Mouse (Mus musculus) neural tube, embryonic 14.5 days (tissue): Measurements from ENCODE around the gene Garnl3. TPM values are rescaled to one million over a fixed set of nuclear protein-coding genes. Genes with fewer than 3 reads are reported as not detected.
A peak's percentile ranks its signal among the peaks of the same experiment; 100 is the strongest.

Source experiments
- ATAC-seq: fragments of 200-750 bp; cut with Nextera tagmentation; 2 replicates; pipeline ENCODE4 v1.8.0; 2017; ENCODE audit warnings: low read depth, mild to moderate bottlenecking, moderate TSS enrichment, moderate library complexity
- H3K27ac ChIP-seq: fragments of 300-500 bp; sonication (generic); 2 replicates; pipeline ENCODE4 v1.5.1; 2014; ENCODE audit warnings: low read depth, mild to moderate bottlenecking, control low read depth, low read length, moderate library complexity, mixed read lengths
- H3K27me3 ChIP-seq: fragments of 300-500 bp; sonication (generic); 2 replicates; pipeline ENCODE4 v1.6.1; 2014; ENCODE audit warnings: low read length; ENCODE audit not compliant: control insufficient read depth, insufficient read depth
- H3K36me3 ChIP-seq: fragments of 300-500 bp; sonication (generic); 2 replicates; pipeline ENCODE4 v1.6.1; 2014; ENCODE audit warnings: low read length, mixed read lengths; ENCODE audit not compliant: control insufficient read depth, insufficient read depth
- H3K4me1 ChIP-seq: fragments of 300-500 bp; sonication (generic); 2 replicates; pipeline ENCODE4 v1.6.1; 2014; ENCODE audit warnings: low read length; ENCODE audit not compliant: control insufficient read depth, insufficient read depth
- H3K4me2 ChIP-seq: fragments of 300-500 bp; sonication (generic); 2 replicates; pipeline ENCODE4 v1.6.1; 2014; ENCODE audit warnings: mild to moderate bottlenecking, low read depth, low read length, control low read depth
- H3K4me3 ChIP-seq: fragments of 300-500 bp; sonication (generic); 2 replicates; pipeline ENCODE4 v1.5.1; 2014; ENCODE audit warnings: low read depth, low read length, control low read depth, mixed read lengths
- H3K9ac ChIP-seq: fragments of 300-500 bp; sonication (generic); replicated peaks from 2 replicates; pipeline ENCODE4 v1.6.1; 2014; ENCODE audit warnings: low read depth, mild to moderate bottlenecking, control low read depth, low read length, mixed read lengths
- H3K9me3 ChIP-seq: fragments of 300-500 bp; sonication (generic); 2 replicates; pipeline ENCODE4 v1.6.1; 2016; ENCODE audit warnings: low read length; ENCODE audit not compliant: control insufficient read depth
- WGBS: fragments of 180-500 bp; shearing (Covaris S2); extraction: QIAGEN DNeasy Blood & Tissue Kit; methylation state at CpG from one replicate; pipeline ENCODE4 v1.1.7; 2014; 5-methylcytosine and 5-hydroxymethylcytosine counted together
- polyA plus RNA-seq: library from polyadenylated mRNA; unstranded; fragments of >200 nt; fragmentation: Nextera tagmentation; extraction: Ambion mirVana; gene quantifications from 2 replicates; pipeline ENCODE4 v1.2.1, GENCODE M21; 2014

The Garnl3 gene
- polyA plus RNA-seq, 1 experiment from 2014 or later: 65.7 TPM

- H3K4me2 ChIP-seq: no peak overlapping the region
- peaks cover 11% of the 10 kb centered on the region; the same call in 1 of the 2 replicates for H3K36me3 ChIP-seq
- WGBS: 87% methylated on average over 8 of the region's 8 CpGs
Measured at GRCm38 (mm10) chr2:32969326-32969725, 162.1 kb downstream of the Garnl3 start.

DNA sequence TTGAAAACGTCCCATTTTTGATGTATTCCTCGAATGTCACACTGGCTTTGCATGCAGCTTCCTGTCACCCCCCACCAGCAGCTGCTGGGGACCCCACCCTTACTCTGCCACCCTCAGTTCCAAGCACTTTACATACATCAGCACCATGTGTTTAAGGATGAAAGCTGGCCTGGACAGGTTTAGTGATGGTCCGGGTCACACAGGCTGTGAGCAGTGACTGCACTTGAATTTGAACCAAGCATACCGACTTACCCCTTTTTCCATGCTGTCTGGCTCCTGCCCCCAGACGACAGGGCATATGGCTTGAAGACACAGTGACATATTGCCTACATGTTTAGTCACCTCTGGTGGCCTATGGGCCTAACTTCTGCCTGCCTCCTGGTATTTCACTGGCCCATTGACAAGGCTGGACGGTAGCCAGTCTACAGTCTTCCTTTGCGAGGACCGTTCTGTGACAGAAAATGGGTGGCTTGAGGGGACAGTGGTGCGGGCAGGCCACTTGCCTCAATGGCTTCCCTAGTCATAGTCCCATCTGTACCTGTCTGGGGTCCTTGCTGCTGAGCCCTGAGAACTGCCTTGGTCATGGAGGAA lies 163.3 kb downstream of the Garnl3 start:
- Histone ChIP-seq H3K27me3 (no peaks in the 10 kb centered on the region), H3K36me3 (peaks cover 12% of the 10 kb centered on the region), H3K9me3 (no peaks in the 10 kb centered on the region), H3K9ac (peak overlapping the region; percentile 78; the same call in 1 of the 2 replicates), H3K4me2 (peak overlapping the region; percentile 69), H3K27ac (peak overlapping the region; percentile 95; the same call in 1 of the 2 replicates), H3K4me1 (peaks cover 14% of the 10 kb centered on the region), H3K4me3 (no peak overlapping the region)
- WGBS: 87% methylated on average over 9 of the region's 9 CpGs
- no peak for ATAC-seq

More at GRCm38 (mm10) chr2:32969326-32969725, 162.1 kb downstream of the Garnl3 start:
- H3K9me3 ChIP-seq: no peaks in the 10 kb centered on the region
- H3K4me3 ChIP-seq: no peak overlapping the region
- no peak overlapping the region for H3K27ac ChIP-seq
- H3K4me1 ChIP-seq: peaks cover 11% of the 10 kb centered on the region
- ATAC-seq: no peak
- no peaks in the 10 kb centered on the region for H3K27me3 ChIP-seq
- H3K9ac ChIP-seq: no peak overlapping the region

DNA sequence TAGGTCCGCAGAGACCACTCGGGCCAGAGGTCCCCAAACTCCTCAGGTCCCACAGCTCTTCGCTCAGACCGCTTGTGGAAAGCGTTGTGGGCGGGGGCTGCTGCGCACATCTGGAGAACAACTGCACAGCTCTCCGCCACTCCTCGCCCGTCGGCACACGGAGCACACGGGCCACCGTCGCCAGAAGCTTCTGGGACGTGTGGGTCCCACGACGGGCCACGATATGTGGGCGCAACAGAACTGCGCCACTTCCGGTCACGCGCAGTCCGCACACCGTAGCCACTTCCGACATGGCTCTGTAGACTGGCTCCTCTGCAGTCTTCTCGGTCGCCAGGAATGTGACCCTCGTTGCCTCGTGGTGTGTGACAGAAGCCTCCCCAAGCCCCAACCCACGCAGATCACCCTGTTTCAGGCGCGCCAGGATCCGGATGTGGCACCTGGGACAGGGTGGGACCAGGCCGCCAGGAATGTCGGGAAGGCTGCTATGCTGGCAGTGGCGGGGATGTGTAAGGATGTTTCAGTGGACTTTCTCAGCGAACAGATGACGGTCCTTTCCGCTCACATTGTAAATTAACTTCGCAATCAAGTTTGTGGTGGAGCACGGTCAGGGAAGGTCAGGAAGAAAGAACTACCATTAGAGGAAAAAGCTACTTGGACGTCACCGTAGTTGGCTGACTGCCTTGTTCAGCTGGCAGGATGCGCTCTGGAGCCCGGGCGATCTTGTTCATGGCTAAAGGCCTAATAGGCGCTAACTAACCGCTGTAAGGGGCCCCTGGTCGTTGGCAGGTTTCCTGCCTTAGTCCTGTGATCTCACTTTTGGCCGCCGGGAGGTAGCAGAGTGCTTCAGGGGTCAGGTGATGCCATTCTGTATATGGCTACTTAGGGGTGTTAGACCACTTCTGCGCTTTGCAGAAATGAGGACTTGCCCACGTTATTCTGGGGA lies 164.5 kb downstream of the Garnl3 start:
- Histone ChIP-seq H3K4me3 (peak overlapping the region; percentile 57), H3K4me2 (peak overlapping the region; percentile 69), H3K36me3 (peaks cover 12% of the 10 kb centered on the region), H3K27me3 (no peaks in the 10 kb centered on the region), H3K4me1 (peaks cover 24% of the 10 kb centered on the region), H3K9me3 (no peaks in the 10 kb centered on the region), H3K9ac (peak overlapping the region; percentile 78), H3K27ac (peak overlapping the region; percentile 95)
- peak; percentile 92 for ATAC-seq
- WGBS: under 1% methylated on average over 55 of the region's 55 CpGs

DNA sequence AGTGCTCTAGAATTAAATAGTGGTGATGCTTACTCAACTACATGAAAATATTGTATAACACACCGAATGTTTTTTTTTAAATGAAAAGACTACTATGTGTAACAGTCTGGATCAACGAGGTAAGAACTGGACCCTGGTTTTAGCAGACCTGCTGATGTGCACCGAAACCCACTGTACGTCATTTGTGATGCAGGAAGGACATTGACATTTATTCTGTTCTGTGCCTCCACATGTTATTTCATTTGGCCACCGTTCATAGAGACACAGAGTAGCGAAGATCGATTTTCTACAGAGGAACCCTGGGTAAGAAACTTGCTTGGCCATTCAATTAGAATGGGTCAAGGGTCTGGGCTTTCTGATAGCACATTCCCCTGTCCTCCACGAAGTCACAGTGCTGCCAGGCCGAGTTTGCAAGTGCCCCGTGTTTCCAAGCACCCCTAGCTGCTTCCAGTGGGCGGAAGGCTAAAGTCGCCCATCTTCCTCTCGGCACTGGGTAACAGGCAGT lies 165.2 kb downstream of the Garnl3 start:
- Histone ChIP-seq H3K36me3 (peaks cover 12% of the 10 kb centered on the region), H3K4me1 (peaks cover 24% of the 10 kb centered on the region), H3K27ac (peak overlapping the region; percentile 95), H3K9me3 (no peaks in the 10 kb centered on the region), H3K27me3 (no peaks in the 10 kb centered on the region), H3K4me2 (peak overlapping the region; percentile 69), H3K9ac (peak overlapping the region; percentile 78), H3K4me3 (peak overlapping the region; percentile 57)
- WGBS: 11% methylated on average over 13 of the region's 13 CpGs
- ATAC-seq: peak; percentile 26

- Histone ChIP-seq H3K36me3 (peaks cover 12% of the 10 kb centered on the region), H3K27ac (no peak overlapping the region), H3K4me1 (peaks cover 28% of the 10 kb centered on the region), H3K27me3 (no peaks in the 10 kb centered on the region), H3K4me3 (no peak overlapping the region), H3K4me2 (peak overlapping the region; percentile 69; the same call in 1 of the 2 replicates), H3K9ac (no peak overlapping the region), H3K9me3 (no peaks in the 10 kb centered on the region)
- WGBS: 16% methylated on average over 7 of the region's 7 CpGs
- ATAC-seq: no peak
Measured at GRCm38 (mm10) chr2:32965511-32966183, 165.8 kb downstream of the Garnl3 start.

DNA sequence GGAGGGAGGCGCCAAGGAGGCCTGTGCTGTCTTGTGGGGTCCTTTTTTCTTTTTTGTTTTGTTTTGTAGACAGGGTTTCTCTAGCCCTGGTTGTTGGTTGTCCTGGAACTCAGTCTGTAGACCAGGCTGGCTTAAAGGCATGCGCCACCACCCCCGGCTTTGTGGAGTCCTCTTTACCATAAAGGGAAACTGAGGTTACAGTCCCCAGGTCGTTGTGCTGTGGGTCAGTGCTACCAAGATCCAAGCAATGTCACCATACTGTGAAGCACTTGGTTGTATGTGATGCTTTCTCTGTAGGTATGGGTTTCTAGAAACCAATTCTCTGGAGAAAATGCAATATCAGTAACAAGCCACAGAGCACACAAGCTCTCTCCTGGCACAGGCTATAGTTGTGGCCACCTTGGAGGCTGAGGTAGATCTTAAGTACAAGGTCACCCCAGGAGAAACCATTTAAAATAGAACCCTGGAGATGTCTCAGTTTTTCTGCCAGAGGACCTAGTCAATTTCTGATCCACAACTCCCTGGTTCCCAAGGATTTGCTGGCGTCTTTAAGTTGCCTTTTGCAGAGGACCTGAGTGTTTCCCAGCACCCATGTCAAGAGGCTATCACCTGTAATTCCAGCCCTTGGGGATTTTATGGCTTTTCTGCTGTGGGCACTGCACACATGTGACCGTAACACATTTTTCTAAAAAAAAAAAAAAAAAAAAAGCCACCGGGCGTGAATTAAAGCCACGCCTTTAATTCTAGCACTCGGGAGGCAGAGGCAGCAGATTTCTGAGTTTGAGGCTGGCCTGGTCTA lies 166.6 kb downstream of the Garnl3 start:
- Histone ChIP-seq H3K4me3 (no peak overlapping the region), H3K9ac (no peak overlapping the region), H3K27ac (no peak overlapping the region), H3K9me3 (no peaks in the 10 kb centered on the region), H3K27me3 (no peaks in the 10 kb centered on the region), H3K4me2 (no peak overlapping the region), H3K36me3 (peaks cover 12% of the 10 kb centered on the region), H3K4me1 (peaks cover 30% of the 10 kb centered on the region)
- WGBS: 30% methylated on average over 10 of the region's 10 CpGs
- ATAC-seq: no peak

DNA sequence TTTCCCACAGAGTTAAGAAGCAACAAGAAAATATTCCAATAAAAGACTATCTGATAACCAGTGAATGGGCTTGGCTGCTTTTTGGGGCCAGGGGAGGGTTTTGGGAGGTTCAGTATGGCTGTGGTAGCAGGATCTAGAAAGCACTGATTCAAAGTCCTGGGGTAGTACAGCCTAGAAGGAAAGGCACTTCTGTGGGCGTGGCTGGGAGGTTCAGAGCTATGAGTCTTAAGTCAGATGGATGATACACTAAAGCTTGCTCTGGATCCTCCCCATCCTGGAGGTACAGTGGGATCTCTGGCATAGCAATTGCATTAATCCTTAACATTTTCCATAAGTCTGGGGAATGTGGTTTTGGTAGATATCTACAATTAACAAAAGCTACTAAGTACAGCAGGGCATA lies 167.5 kb downstream of the Garnl3 start:
- ATAC-seq: no peak
- WGBS: 86% methylated on average over 1 of the region's 1 CpGs

GRCm38 (mm10) chr2:32963544-32963943 lies 167.9 kb downstream of the Garnl3 start:
- no peak overlapping the region for H3K27ac ChIP-seq
- H3K4me3 ChIP-seq: no peak overlapping the region
- H3K36me3 ChIP-seq: peaks cover 12% of the 10 kb centered on the region
- WGBS: 78% methylated on average over 4 of the region's 4 CpGs
- H3K4me2 ChIP-seq: no peak overlapping the region
- H3K27me3 ChIP-seq: no peaks in the 10 kb centered on the region
- no peaks in the 10 kb centered on the region for H3K9me3 ChIP-seq
- ATAC-seq: no peak
- no peak overlapping the region for H3K9ac ChIP-seq
- H3K4me1 ChIP-seq: peaks cover 30% of the 10 kb centered on the region

More for the DNA sequence above, 167.5 kb downstream of the Garnl3 start:
- Histone ChIP-seq H3K27ac (no peak overlapping the region), H3K27me3 (no peaks in the 10 kb centered on the region), H3K4me3 (no peak overlapping the region), H3K4me2 (no peak overlapping the region), H3K36me3 (peaks cover 12% of the 10 kb centered on the region), H3K4me1 (peaks cover 30% of the 10 kb centered on the region), H3K9me3 (no peaks in the 10 kb centered on the region), H3K9ac (no peak overlapping the region)
